ENCODE assay signal across 8 mouse cellular contexts in genomic region chr16:33941271-33941781, GRCm38 (mm10). TPM values are rescaled to one million over a fixed set of nuclear protein-coding genes. Genes with fewer than 3 reads are reported as not detected.
DNase-seq lines count a peak whose midpoint lies in the region; ATAC-seq and TF ChIP-seq lines count a peak whose summit lies in the region.

No protein-coding gene starts in this region.

- H3K36me3 ChIP-seq in embryonic facial prominence, embryonic 10.5 days (replicated peaks) = peaks cover 31% of the 10 kb centered on the region
- no peaks in the 10 kb centered on the region for H3K36me3 ChIP-seq in liver, embryonic 14.5 days (replicated peaks; ENCODE audit: control insufficient read depth, insufficient read depth, low read depth)

- peak; percentile 37 for ATAC-seq in liver, embryonic 14.5 days (ENCODE audit: insufficient read depth)

- no peak for TF ChIP-seq EP300 in liver, embryonic 14.5 days (IDR thresholded peaks at IDR 0.05; ENCODE audit: low read depth)

- no peaks in the 10 kb centered on the region for H3K27me3 ChIP-seq in embryonic facial prominence, embryonic 10.5 days (replicated peaks; ENCODE audit: low read depth, poor library complexity, severe bottlenecking)
- no peaks in the 10 kb centered on the region for H3K27me3 ChIP-seq in liver, embryonic 14.5 days (ENCODE audit: control insufficient read depth, insufficient read depth, low read length)

- no peak overlapping the region for H3K4me2 ChIP-seq in liver, embryonic 14.5 days (ENCODE audit: low read depth)

- TF ChIP-seq POLR2A in lung, adult 2 months (IDR thresholded peaks at IDR 0.05; ENCODE audit: borderline replicate concordance, extremely low read depth, low read depth, low read length) = no peak

- no peak overlapping the region for H3K4me3 ChIP-seq in lung, adult 2 months (replicated peaks; ENCODE audit: extremely low read depth, low read depth, low read length)
- no peak overlapping the region for H3K4me3 ChIP-seq in embryonic facial prominence, embryonic 10.5 days
- H3K4me3 ChIP-seq in liver, embryonic 14.5 days (ENCODE audit: insufficient read depth in 1 of 2, low read depth in 2 of 2, low read length in 2 of 2) = no peak overlapping the region

- no peaks in the 10 kb centered on the region for H3K9me3 ChIP-seq in embryonic facial prominence, embryonic 10.5 days
- H3K9me3 ChIP-seq in liver, embryonic 14.5 days (ENCODE audit: control insufficient read depth, low read length) = no peaks in the 10 kb centered on the region

- peak overlapping the region; percentile 84 for H3K27ac ChIP-seq in embryonic facial prominence, embryonic 10.5 days (replicated peaks)
- no peak overlapping the region for H3K27ac ChIP-seq in liver, embryonic 14.5 days

- peaks cover 3% of the 10 kb centered on the region for H3K4me1 ChIP-seq in lung, adult 2 months (ENCODE audit: control insufficient read depth, insufficient read depth, low read length)
- H3K4me1 ChIP-seq in embryonic facial prominence, embryonic 10.5 days = peaks cover 95% of the 10 kb centered on the region
- H3K4me1 ChIP-seq in liver, embryonic 14.5 days (replicated peaks; ENCODE audit: control insufficient read depth in 2 of 2, insufficient read depth in 2 of 2, low read length in 1 of 2) = peaks cover 0 to 11% of the 10 kb centered on the region in 2 experiments; a peak in 2 of 4 replicates

- H3K9ac ChIP-seq in liver, embryonic 14.5 days (replicated peaks) = no peak overlapping the region

- 45% methylated on average over 11 of the region's 11 CpGs for WGBS in lung, adult 2 months
- 37% methylated on average over 11 of the region's 11 CpGs for WGBS in embryonic facial prominence, embryonic 10.5 days
- WGBS in liver, embryonic 14.5 days (ENCODE audit: insufficient replicate concordance) = 46% methylated on average over 11 of the region's 11 CpGs

- peak; percentile 35 to 48 for DNase-seq in lung, adult 18-20 months
- no peak for DNase-seq in lung, adult 2 months
- peak; percentile 53 for DNase-seq in embryonic facial prominence, embryonic 10.5 days (ENCODE audit: low spot score)
- DNase-seq in heart, adult 9 months (ENCODE audit: low spot score in 2 of 2) = peak; percentile 82 to 84
- peak; percentile 67 for DNase-seq in kidney, adult 9 months
- no peak for DNase-seq in liver, embryonic 14.5 days (ENCODE audit: low read depth in 3 of 3, low spot score in 3 of 3)
- DNase-seq in right cerebral cortex, postnatal 4 days = peak; percentile 42
- no peak for DNase-seq in T-cell, adult 2 months (ENCODE audit: low spot score)

- TF ChIP-seq CTCF in lung, adult 2 months (IDR thresholded peaks at IDR 0.05; ENCODE audit: insufficient read depth, low read length) = no peak
- no peak for TF ChIP-seq CTCF in liver, embryonic 14.5 days (IDR thresholded peaks at IDR 0.05; ENCODE audit: low read depth)

RNA-seq across cellular contexts. Expression of gene Umps, which starts 25.5 kb away (rescaled TPM):
- polyA plus RNA-seq in lung, adult 2 months (2012; rRNA removed) = 4.5 and 4.7 TPM in 2 replicates
- 105 and 106 TPM in 2 replicates for polyA plus RNA-seq in embryonic facial prominence, embryonic 10.5 days (2016; fragmentation: Nextera tagmentation; extraction: Ambion mirVana)
- 15.2 and 23.7 TPM in 2 replicates for polyA plus RNA-seq in liver, embryonic 14.5 days (2012; rRNA removed)
- 38.9 and 40.2 TPM in 2 replicates for polyA plus RNA-seq in liver, embryonic 14.5 days (2014; fragmentation: Nextera tagmentation; extraction: Ambion mirVana)

Comparison
In these comparisons a context has a peak if more than half of its experiments do, and no peak if none do; other contexts are left out.
1. DNase-seq: peak in lung, adult 18-20 months (2 of 2), embryonic facial prominence, embryonic 10.5 days (single experiment), heart, adult 9 months (2 of 2), kidney, adult 9 months (single experiment) and right cerebral cortex, postnatal 4 days (single experiment); none in lung, adult 2 months (single experiment), liver, embryonic 14.5 days (0 of 3) and T-cell, adult 2 months (single experiment).